Mouse (Mus musculus) cerebellum, postnatal 25 days (tissue): ENCODE measurements at regions not wholly inside any gene's neighbourhood (a gene's known extent, or its start where the extent isn't known, plus 50 kb on each side); places are given as distances from the start of the nearest gene placed in this dataset.

ENCODE experiments used
- DNase-seq, 2 experiments: peaks; one replicate each; pipeline ENCODE4 v3.0.0; 2021; ENCODE audit warnings: mixed read lengths in 2 of 2

DNA sequence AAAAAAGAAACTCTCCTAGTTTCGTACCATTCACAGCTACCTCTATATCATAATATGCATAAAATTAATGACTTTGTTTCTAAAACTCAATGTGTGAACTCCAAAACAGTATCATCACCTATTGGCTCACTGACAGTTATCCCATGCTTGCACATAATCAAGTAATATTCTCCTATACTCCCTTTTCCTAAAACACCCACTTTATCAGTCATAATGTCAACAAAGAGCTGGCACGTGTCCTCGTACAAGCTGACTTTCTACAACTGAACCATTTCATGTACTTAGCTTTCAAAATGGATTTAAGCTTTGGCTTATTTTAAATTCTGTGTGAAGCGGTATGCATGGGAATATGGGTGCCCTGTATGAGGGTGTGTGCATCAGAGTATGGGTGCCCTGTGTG, 58.0 kb upstream of the Golim4 start:
- no peak for DNase-seq

DNA sequence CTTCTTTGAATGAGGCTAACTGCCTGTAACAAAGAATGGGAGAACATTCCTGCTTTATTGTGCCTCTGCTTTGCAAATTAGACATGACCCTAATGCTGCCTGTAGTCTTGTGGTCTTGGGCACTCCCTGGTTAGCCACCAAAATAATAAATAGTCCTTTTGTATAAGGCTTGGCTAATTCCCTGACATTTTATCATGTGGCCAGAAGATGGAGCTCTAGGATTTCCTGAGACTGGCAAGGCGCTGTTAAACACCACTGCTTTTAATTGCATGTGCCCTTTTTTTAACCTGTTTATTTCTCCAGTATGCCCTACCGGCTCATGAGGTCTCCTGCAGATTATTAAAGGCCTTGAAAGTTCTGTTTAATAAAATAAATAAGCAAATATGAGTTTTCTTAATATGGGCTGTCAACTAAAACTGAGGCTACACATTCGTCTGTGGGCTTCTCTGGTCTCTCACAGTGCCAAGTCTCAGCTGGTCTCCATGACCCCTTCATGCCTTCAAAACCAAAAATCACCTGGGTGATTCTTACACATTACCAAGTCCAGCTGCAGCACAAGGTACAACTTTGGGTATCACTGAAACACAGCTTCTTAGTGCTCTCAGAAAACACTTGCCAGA, 51.9 kb upstream of the Golim4 start:
- peak; percentile 16 to 34 for DNase-seq
